Mouse (Mus musculus) 416B (cell line): ENCODE measurements around the gene Itsn1.

Experiments used
- DNase-seq: peaks from one replicate; pipeline ENCODE4 v3.0.0; 2011; ENCODE audit warnings: low read depth

Gene Itsn1

DNA sequence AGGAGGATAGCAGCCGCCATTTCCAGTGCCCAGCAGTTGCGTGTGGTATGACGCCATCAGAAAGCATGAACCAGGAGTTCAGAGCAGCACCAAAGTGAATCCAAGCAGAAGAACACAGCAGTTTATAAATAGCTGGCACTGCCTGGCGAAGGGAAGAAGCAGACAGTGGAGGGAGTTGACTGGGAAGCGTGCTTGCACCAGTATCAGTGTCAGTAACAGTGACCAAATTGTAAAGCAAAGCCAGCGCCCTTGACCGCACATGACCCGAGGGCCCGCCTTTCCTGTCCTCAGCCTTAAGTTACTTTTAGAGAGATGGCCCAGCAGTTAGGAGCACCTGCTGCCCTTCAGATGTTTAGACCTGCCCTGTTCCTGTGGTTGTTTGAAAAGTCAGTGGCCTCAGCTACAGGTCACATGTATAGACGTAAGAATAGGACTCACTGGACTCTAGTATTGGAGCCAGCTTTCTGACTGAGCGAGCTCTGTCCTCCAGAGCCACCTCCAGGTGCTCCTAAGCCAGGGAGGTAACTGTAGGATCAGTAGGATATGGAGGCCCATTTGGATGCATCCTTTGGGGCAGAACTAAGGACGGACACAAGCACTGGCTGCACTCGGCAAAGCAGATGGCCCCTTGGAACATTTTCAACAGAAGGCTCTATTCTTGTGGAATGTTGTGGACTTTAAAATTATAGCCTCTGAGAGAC lies 118.6 kb downstream of the Itsn1 start:
- no peak for DNase-seq

DNA sequence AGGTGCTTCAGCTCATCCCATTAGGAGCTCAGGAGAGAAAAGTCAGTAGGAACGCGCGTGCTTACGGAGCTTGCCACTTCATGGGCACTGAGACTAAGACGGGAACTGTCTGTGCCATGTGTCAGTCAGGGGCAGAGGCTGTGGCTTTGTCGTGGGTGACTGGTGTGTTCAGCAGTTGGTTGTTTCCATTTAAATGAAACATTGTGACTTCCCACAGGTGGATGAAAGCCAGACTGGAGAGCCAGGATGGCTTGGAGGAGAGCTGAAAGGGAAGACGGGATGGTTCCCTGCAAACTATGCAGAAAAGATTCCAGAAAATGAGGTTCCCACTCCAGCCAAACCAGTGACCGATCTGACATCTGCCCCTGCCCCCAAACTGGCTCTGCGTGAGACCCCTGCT lies 119.4 kb downstream of the Itsn1 start:
- DNase-seq, result no peak

DNA sequence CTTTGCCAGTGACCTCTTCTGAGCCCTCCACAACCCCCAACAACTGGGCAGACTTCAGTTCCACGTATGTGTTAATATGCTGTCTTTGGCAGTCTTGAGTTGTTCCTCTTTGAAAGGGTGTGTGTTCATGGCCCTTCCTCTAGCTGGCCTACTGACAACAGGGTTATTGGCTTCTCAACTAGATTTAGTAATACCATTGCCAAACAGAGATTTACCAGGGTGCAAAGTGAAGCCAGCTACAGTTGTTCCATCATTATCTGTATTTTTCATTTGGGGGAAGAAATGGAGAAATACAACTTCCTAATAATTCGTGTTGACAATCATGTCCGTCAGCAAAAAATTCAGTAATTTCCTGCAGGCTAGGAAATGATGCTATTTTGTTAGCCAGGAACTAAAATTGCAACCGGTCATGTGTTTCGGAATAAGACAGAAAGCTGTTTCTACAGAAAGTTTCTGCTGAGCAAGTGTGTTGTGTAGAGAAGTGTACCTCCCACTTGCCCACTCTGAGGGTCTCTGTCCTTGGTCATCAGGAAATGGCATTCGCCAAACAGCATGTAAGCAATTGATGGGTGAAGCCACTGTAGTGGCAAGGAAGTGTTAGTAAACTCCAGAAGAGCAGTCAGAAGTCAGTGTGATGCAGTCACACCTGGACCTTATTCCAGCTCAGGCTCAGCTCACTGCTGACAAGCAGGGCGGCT lies 120.0 kb downstream of the Itsn1 start:
- peak; percentile 58 for DNase-seq

DNA sequence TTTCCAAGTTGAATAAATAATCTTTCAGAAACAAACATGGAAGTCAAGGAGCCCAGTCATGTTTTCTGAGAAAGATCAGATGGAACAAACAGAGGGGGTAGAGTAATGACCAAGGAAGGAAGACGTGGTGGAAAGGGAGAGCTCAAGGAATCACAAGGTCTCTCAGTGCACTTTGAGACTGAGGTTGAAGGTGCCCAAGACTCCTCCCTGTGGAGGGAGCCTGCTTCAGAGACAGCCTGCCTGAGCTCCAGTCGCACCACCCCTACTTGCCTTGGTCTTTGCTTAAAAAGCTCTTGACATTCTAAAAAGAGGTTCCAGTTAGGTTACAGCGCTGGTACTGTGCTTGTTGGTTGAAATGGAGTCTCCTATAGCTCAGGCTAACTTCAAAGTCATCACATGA lies 121.1 kb downstream of the Itsn1 start:
- DNase-seq, result no peak

DNA sequence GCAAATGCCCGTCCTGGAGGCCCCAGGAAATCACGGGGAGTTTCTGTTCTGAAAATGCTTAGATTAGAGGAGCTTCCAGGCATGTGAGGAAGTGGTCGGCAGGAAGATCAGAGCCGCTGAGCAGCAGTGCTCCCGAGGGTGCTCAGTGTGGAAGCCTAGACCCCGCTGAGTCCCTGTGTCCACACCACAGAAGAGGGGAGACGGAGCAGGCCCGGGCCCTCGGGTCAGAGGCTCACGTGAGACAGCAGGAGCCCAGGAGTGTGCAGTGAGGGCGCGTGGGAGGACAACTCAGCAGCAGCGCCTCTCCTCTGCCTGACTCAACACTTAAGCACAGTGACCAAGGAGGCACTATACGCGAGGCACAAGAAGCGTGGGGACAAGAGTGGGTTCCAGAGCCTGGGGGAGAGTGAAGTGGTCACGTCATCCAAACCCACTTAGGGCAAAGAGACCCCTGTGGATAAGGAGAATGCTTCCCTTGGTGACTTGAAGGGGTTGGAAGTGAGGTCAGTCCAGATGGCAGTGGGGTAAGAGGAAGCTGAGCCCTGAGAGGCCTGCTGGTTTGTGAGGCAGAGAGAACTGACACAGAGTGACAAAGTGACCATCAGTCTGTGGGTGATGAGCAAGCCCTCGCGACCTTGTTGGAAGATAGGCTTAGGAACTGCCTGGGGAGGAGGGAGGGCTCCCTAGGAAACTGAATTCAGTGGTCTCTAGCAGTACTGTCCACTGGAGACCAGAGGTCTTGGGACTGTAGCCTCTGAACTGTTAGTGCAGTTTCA lies 122.6 kb downstream of the Itsn1 start:
- DNase-seq, result peak; percentile 23

DNA sequence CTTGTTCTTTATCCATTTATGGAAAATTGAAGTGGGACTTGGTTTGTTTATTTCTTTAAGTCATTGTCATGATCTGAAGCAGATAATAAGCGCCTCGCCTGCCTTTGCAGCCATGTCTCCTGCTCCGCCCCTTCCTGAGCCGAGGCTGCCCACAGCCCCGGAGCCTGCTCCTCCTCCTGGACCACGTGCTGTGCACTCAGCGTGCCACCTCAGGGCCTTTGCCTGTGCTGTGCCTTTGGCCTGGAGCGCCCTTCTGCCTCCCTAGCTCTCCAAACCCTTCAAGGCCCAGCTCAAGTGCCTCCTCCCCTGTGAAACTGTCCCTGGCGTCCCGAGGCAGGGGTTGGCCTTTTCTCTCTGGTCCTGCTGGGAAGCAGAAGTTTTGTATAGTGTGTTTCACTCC lies 123.7 kb downstream of the Itsn1 start:
- peak; percentile 21 for DNase-seq

DNA sequence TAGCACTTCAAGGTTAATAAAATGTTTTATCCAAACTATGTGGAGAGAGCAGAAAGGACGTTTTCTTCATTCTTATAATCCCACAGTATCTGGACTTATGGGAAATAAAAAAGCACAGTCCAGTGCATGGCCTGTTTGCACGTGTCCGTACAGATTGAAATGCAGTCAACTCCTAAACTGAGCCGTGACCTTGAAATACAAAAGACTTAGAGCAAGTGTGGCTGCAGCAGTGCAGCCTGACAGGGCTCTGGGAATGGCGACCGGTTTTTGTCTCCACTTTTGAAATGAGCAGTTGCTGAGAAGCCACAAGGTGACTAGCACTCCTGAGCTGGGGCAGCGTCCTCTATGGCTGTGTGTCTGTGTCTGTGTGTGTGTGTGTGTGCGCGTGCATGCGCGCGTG lies 124.1 kb downstream of the Itsn1 start:
- no peak for DNase-seq

DNA sequence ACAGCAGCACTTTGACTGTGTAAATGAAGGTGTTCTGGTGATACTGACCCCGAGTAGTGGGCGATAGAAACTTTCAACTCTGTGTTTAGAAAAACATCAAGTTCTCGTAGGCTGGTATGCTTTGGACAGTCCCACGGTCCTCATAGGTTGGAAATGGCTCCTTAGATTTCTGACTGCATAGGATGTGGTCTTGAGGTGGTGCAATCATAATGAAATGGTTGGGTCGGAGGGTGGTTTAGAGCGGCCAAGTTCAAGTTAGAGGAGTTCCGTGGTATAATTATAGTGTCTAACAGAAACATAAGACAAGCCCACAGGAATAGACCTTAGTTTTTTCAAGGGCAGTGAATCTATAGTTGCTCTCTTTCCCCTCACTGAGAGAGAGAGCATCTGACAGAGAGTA lies 129.6 kb downstream of the Itsn1 start:
- DNase-seq, result peak; percentile 63

DNA sequence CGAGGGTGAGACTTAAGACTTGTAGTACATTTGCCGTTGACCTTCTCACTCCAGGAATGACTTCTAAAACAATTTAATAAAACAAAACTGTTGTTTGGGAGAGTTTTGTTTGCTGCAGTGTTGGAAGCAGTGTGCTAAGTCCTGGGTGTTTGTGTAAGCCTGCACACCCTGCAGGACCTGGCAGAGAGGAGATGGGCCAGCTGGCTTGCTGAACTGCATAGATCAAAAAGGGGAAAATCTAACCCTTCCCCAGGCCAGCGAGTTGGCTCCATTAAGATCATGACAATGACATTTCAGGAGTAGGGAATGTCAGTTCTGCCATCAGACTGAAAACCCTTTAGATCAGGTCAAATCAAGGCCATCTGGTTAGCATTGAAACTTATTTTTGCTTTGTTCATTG lies 130.1 kb downstream of the Itsn1 start:
- no peak for DNase-seq

DNA sequence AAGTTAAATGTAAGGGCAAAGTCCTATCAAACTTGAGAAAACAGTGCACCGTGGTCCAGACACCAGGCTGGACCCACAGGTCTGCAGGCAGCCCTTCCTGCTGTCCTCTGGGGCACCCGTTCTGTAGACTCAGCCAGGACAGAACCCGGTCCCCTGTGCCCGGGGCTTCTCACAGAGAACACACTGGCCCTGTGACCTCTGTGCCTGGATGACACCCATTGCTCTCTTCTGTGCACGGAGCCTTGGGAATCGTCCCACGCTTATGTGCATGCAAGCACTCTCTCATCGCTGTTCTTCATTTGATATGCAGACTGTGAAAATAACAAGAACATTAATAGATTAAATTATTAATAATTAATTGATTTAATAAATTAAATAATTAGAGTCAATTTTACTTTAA lies 130.9 kb downstream of the Itsn1 start:
- DNase-seq, result no peak

DNA sequence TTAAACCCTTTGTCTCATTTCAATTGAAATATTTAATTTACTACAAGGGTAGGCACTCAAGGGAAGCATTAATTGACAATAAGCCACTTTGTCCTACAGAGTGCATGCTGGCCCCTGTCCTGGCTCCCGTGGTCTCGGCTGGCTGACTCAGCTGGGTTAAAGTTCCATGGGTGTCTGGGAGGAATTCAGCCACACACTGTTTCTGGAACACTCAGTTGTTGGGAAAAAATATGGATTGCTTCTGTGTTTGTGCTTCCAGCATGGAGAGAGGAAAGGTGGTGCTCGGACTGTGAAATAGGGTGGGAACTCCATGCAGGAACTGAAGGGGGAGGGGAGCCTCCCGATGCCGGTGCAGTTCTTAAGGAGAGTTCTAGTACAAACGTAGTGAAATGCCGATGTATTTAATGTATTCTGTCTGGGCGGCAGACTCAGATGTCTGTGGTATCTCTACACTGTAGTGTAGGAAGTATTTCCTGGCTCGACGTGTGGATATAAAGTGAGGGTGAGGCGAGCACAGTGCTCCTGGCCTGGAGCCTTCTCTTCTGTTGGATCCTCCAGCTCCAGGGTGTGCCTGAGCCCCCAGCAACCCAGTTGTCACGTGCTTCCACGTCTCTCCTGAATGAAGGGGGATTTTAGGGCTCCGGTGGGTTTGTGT lies 131.5 kb downstream of the Itsn1 start:
- no peak for DNase-seq

DNA sequence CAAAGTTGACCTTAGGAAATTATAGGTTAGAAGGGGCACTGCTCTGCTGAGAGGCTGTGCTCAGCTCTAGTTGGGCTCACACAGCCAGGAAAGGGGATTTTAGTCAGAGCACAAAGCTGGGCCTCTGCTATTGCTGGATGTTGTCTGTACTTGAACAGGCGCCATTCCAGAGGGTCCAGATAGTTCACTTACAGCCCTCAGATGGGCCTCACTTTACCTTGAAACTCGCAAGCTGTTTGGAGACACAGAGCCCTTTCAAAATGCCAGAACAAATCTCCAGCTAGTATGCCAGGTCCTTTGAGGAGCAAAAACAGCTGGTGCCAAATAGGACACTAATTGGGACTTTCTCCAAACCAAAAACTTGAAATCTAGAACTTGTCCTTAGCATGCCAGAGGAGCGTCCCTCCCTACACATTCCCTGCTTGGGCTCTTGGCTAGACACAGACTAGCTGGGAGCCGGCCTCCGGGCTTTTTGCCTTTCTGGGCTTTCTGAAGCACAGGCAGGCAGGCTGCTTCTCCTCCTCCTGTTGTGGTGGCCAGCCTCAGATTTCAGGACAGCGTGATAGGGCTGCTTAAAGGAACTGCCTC lies 132.8 kb downstream of the Itsn1 start:
- no peak for DNase-seq

DNA sequence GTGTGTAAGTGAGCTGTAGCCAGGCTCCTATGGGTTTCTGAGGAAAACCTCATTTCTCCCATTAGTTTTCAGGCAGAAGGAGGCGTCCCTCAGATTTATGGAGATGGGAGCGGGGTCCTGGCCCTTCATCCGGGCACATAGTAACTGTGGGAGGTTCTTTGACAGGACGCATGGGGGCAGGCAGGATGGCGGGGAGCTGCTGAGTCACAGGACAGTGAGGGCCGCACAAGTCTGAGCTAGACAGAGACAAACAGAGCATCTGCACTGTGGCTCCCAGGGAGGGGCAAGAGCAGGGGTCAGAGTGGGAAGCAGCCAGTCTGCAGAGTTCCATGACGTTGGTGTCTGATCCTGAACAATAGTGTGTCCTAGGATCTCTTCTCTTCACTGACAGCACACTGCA lies 133.8 kb downstream of the Itsn1 start:
- DNase-seq, result no peak

DNA sequence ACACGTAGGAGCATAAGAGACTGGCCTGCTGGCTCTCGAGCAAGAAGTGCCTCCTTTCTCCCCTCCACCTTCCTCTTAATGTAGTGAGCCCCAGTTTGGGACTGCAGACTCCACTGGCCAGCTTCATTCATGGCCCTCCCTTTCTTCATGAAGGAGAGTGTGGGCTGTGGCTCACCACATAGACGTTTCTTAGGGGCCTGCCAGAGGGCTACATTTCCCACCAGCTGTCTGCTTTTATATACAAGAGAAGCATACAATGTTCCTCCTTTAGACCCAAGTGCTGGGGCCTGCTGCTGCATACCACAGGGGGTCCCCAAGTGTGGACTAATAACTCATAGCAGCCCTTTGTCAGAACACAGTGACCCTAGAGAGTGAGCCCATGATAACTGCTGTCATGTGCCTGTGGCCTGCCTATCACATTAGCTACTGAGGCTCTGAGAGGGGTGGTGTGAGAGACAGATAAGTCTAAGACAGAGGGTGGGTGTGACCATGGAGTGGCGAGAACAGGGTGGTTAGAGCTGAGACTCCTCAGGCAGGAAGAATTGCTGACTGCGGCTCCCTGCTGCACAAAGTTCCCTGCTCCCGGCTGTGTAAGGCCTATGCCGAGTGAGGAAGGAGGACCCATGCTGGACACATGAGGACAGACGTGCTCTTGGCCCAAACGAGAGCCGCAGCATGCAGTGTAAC lies 135.7 kb downstream of the Itsn1 start:
- DNase-seq, result peak; percentile 30

DNA sequence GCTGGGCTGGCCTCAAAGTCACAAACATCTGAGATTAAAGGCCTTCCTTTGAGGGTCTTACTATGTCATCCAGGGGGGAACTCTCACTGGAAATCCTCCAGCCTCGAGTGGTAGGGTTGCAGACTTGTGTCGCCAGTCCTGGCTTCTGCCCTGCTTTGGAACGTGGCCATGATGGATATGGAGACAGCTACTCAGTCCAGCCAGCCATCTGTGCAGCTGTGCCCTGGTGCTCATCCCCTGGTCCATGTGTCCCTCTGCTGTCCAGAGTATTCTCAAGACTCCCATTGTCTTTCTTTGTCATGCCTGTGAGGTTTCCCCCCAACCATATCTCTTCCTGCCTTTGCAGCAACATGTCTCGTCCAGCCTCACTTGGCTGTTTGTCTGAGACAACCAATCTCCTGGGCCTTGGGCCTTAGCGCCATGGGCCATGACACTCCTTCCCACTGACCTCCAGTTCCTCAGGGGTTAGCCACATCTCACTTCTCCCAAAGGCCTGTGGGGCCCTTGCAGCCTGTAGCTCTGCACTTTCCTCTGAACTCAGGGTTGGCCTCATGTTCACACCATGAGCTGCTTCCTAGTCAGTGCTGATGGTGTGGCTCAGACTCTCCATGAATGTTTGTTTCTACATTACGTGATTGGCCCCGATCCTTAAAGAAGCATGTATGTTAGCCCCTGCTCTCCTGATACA lies 136.6 kb downstream of the Itsn1 start:
- DNase-seq, result peak; percentile 33

DNA sequence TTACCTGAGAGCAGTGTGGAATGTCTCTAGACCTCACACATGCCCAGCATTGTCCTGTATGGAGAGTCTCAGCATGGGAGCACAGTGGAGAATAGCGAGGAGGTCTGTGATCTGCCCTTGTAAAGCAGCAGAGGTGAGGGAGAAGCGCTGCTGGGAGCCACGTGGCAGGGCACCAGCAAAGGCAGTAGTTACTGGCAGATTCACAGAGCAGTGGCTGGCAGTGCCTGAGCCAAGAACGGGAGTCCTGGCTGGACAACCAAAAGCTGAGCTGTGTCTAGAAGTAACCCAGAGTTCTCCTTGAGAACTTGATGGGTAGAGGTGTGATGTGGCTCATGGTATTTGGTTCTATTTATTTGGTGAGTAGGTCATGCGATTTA lies 137.2 kb downstream of the Itsn1 start:
- DNase-seq, result no peak

DNA sequence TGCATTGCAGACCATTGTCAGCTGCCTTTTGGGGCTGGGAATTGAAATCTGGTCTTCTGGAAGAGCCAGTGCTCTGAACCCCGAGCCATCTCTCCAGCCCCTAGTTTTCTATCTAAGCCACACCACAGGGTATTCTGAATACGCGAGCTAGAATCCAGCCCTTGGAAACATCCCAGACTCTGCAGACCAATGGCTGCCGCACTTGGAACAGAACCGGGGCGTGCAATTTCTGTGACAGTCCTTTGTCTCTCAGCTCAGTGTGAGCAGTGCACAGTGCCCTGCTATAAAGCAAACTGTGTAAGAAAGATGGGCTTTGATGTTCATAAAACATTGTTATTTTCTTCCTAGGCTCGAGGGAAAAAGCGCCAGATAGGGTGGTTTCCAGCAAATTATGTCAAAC lies 138.6 kb downstream of the Itsn1 start:
- DNase-seq, result no peak

DNA sequence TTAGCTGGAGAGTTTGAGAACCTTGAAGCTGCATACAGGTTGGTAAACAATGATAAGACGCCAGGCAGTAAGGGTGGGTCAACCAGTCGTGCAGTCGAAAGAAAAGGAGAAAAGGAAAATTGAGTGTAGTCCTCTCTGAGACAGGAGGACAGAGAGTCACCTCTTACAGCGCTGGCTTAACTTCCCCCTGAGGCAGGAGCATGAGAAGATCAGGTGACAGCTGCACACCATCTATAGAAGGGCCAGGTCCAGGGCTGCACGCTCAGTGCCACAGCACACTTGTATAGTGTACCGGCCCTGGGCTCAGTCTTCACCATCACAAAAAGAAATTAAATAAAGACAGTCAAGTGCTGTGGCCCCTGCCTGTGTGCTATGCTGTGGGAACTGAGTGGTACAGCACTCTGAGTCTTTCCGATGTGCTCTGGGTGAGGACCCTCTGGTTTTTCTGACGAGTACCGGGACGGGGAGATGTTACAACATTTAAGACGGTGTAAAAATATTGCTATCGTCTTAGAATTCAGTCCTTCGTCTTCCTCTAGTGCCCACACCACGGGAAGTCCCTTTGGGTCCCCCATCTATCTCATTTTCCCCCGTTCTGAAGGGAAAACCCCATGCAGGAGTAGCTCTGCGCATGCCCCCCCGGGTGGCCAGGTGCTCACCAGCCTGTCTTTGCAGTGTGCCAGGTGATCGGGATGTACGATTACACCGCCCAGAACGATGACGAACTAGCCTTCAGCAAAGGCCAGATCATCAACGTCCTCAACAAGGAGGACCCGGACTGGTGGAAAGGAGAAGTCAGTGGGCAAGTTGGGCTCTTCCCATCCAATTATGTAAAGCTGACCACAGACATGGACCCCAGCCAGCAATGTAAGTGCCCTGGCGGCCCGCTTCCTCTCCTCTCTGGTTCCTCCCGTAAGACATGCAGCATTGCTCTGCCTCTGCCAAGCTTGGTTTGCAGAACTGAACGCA lies 140.1 kb downstream of the Itsn1 start:
- DNase-seq, result peak; percentile 95

DNA sequence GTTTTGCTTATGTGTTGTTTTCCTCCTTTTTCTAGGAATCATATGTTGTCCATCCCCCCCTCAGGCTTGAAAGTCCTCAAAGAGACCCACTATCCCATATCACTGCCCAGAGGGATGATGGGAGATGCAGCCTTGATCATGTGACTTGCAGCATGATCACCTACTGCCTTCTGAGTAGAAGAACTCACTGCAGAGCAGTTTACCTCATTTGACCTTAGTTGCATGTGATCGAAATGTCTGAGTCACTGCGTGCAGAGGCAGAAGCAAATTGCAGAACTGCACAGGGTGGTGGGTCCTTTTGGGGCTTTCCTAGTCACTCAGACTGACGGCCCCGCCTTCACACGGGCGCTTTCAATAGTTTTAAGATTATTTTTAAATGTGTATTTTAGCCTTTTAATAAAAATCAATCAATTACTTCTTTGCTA lies 141.1 kb downstream of the Itsn1 start:
- DNase-seq, result peak; percentile 76

DNA sequence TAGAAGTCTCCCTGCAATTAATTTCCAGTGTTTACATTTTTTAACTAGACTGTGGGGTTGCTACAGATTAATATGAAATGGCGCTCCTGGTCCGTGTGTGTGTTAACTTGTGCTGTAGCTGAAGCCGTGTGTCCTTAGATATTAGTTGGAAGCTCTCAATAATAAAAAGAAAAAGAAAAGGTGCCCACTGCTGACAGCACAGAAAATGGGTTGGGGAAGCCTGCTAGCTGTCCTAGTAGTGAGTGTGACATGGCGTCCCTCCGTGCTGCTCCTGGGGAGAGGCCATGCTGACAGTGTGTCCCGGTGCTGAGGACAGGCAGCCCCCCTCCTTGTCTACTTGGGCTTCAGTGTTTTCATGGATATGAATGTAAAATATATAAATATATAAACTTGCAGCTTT lies 142.1 kb downstream of the Itsn1 start:
- no peak for DNase-seq
